Mouse (Mus musculus) lung, adult 2 months (tissue): ENCODE results near the gene 5430419D17Rik. TPM values are rescaled to one million over a fixed set of nuclear protein-coding genes. Genes with fewer than 3 reads are reported as not detected.

ENCODE experiments used
- DNase-seq: peaks from one replicate; pipeline ENCODE4 v3.0.0; 2022
- H3K4me1 ChIP-seq: fragments of 200-500 bp; 2 replicates; pipeline ENCODE4 v1.6.1; 2011; ENCODE audit warnings: low read length; ENCODE audit not compliant: control insufficient read depth, insufficient read depth
- H3K4me3 ChIP-seq: fragments of 200-500 bp; replicated peaks from 2 replicates; pipeline ENCODE3; 2011; ENCODE audit warnings: low read depth, mild to moderate bottlenecking, control low read depth, low read length; ENCODE audit errors: extremely low read depth
- CTCF ChIP-seq: fragments of 200-500 bp; IDR thresholded peaks from 2 replicates; pipeline ENCODE4 v1.5.1; 2011; ENCODE audit warnings: mild to moderate bottlenecking, low read length, control low read depth; ENCODE audit not compliant: insufficient read depth
- POLR2A ChIP-seq: fragments of 200-500 bp; IDR thresholded peaks from 2 replicates; pipeline ENCODE4 v1.6.1; 2011; ENCODE audit warnings: low read depth, mild to moderate bottlenecking, control low read depth, low read length, borderline replicate concordance; ENCODE audit errors: extremely low read depth
- WGBS: fragments of 180-500 bp; shearing (Covaris S2); methylation state at CpG from one replicate; pipeline ENCODE4 v1.1.7; 2018; 5-methylcytosine and 5-hydroxymethylcytosine counted together
- polyA plus RNA-seq: library from polyadenylated mRNA; depleted of rRNA; stranded (reverse); fragments of >200 nt; gene quantifications from 2 replicates; pipeline ENCODE4 v1.2.3, GENCODE M21; 2012

5430419D17Rik gene
- polyA plus RNA-seq, 1 experiment: 0.11 TPM

DNA sequence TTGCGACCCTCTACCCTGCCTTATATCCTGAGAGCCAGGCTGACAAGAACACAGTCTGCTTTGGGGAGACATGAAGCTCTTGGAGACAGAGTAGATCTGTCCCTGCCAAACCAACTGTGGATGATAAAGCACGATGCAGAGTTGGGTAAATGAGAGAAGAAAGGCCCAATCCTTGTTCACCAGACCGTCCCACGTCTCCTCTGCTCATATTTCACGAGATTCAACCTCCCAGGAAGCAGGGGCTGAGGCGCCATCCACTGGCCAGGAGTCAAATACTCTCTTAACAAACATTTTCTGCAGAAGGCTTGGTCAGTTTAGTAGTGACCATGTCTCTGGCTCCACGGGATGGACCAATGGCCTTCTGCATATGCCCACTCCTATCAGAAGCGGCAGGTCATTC, 10.1 kb downstream of the 5430419D17Rik start:
- H3K4me1 ChIP-seq: no peaks in the 10 kb centered on the region
- no peak for DNase-seq
- no peak overlapping the region for H3K4me3 ChIP-seq
- TF ChIP-seq POLR2A: no peak
- no peak for TF ChIP-seq CTCF
- 66% methylated on average over 8 of the region's 8 CpGs for WGBS

DNA sequence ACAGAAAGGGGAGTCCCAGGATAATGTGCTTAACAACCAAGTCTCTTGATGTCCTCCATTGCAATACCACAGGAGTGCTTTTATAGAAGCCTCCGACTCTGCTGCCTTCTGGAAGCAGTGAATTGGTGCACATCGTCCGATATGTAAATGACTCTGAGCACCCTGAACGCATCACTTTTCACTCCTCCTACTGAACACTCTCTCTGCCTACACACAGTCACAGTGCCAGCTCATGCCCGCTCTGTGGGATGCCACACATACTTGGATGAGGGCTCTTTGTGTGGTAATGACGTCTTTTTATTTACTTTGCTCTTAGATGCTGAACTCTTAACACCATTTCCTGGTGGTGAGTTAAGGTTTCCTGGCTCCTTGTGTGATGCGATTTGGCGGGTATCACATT, 12.8 kb downstream of the 5430419D17Rik start:
- Histone ChIP-seq H3K4me1 (no peaks in the 10 kb centered on the region), H3K4me3 (no peak overlapping the region)
- WGBS: 49% methylated on average over 8 of the region's 8 CpGs
- DNase-seq: no peak
- no peak for TF ChIP-seq POLR2A
- TF ChIP-seq CTCF: no peak

GRCm38 (mm10) chr7:131187996-131188395, 13.8 kb downstream of the 5430419D17Rik start:
- Histone ChIP-seq H3K4me3 (no peak overlapping the region), H3K4me1 (no peaks in the 10 kb centered on the region)
- TF ChIP-seq POLR2A (no peak), CTCF (no peak)
- 94% methylated on average over 14 of the region's 14 CpGs for WGBS
- DNase-seq: no peak

GRCm38 (mm10) chr7:131223086-131223485, 48.9 kb downstream of the 5430419D17Rik start:
- Histone ChIP-seq H3K4me1 (no peaks in the 10 kb centered on the region), H3K4me3 (no peak overlapping the region)
- no peak for DNase-seq
- WGBS: 55% methylated on average over 5 of the region's 5 CpGs
- TF ChIP-seq POLR2A (no peak), CTCF (no peak)

- no peak for DNase-seq
- no peaks in the 10 kb centered on the region for H3K4me1 ChIP-seq
- H3K4me3 ChIP-seq: no peak overlapping the region
- TF ChIP-seq POLR2A (no peak), CTCF (no peak)
Observed at GRCm38 (mm10) chr7:131236091-131236490, 61.9 kb downstream of the 5430419D17Rik start.

GRCm38 (mm10) chr7:131244993-131245392, 70.8 kb downstream of the 5430419D17Rik start:
- WGBS: 13% methylated on average over 1 of the region's 1 CpGs
- TF ChIP-seq CTCF: no peak
- no peak for TF ChIP-seq POLR2A
- Histone ChIP-seq H3K4me3 (no peak overlapping the region), H3K4me1 (no peaks in the 10 kb centered on the region)
- DNase-seq: no peak

- Histone ChIP-seq H3K4me3 (no peak overlapping the region), H3K4me1 (no peaks in the 10 kb centered on the region)
- WGBS: 79% methylated on average over 5 of the region's 5 CpGs
- DNase-seq: no peak
- TF ChIP-seq POLR2A (no peak), CTCF (no peak)
Observed at GRCm38 (mm10) chr7:131256841-131257240, 82.6 kb downstream of the 5430419D17Rik start.

- no peak for DNase-seq
- Histone ChIP-seq H3K4me3 (no peak overlapping the region), H3K4me1 (no peaks in the 10 kb centered on the region)
- 20% methylated on average over 1 of the region's 1 CpGs for WGBS
- TF ChIP-seq POLR2A: no peak
Observed at GRCm38 (mm10) chr7:131257309-131257708, 83.1 kb downstream of the 5430419D17Rik start.

GRCm38 (mm10) chr7:131260946-131261345, 86.7 kb downstream of the 5430419D17Rik start:
- no peak for DNase-seq
- Histone ChIP-seq H3K4me1 (no peaks in the 10 kb centered on the region), H3K4me3 (no peak overlapping the region)
- no peak for TF ChIP-seq CTCF
- TF ChIP-seq POLR2A: no peak
- WGBS: 58% methylated on average over 6 of the region's 6 CpGs

DNA sequence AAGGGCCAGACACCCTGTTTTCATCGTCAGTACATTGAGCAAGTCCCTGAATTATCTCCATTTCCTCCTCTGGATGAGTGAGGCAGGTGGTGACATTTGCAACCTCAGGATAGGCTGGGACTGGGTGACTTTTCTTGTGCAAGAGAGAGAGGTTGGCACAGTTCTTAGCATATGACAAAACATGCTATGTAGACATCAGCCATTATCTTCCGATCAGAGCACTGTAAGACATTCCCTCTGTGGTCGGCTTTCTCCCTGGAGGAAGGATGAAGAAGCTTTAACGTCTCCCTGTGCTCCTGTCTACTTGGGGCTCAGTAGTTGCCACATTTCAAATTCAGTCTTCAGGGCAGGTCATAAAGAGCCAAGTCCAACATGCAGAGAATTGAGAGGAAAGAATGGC, 90.0 kb downstream of the 5430419D17Rik start:
- no peaks in the 10 kb centered on the region for H3K4me1 ChIP-seq
- no peak for TF ChIP-seq CTCF
- TF ChIP-seq POLR2A: no peak
- WGBS: 76% methylated on average over 4 of the region's 4 CpGs
- no peak for DNase-seq
- H3K4me3 ChIP-seq: no peak overlapping the region
